Mouse (Mus musculus) testis, adult 2 months (tissue): Measurements from ENCODE around the gene Zbtb22.

Experiments used
- CTCF ChIP-seq: fragments of 200-500 bp; IDR thresholded peaks from 2 replicates; pipeline ENCODE4 v1.5.1; 2012; ENCODE audit warnings: low read depth, mild to moderate bottlenecking, inconsistent platforms, low read length, moderate library complexity; ENCODE audit not compliant: control insufficient read depth, insufficient read depth, insufficient replicate concordance
- POLR2A ChIP-seq: fragments of 200-500 bp; IDR thresholded peaks from 2 replicates; pipeline ENCODE4 v1.6.1; 2012; ENCODE audit warnings: low read depth, mild to moderate bottlenecking, inconsistent platforms, low read length, moderate library complexity; ENCODE audit not compliant: control insufficient read depth

DNA sequence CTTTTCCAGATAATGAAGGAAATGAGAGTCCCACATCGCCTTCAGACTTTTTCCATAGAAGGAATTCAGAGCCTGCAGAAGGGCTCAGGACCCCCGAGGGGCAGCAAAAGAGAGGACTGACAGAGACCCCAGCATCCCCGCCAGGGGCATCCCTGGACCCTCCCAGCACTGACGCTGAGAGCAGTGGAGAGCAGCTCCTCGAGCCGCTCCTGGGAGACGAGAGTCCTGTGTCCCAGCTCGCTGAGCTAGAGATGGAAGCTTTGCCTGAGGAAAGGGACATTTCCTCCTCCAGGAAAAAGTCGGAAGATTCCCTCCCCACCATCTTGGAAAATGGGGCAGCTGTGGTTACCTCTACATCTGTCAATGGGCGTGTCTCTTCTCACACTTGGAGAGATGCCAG lies 2.4 kb upstream of the Zbtb22 start:
- TF ChIP-seq CTCF (no peak), POLR2A (no peak)
